Mouse (Mus musculus) testis, adult 2 months (tissue): Measurements from ENCODE around the gene Gm9913.

Experiments
- CTCF ChIP-seq: fragments of 200-500 bp; IDR thresholded peaks from 2 replicates; pipeline ENCODE4 v1.5.1; 2012; ENCODE audit warnings: low read depth, mild to moderate bottlenecking, inconsistent platforms, low read length, moderate library complexity; ENCODE audit not compliant: control insufficient read depth, insufficient read depth, insufficient replicate concordance
- POLR2A ChIP-seq: fragments of 200-500 bp; IDR thresholded peaks from 2 replicates; pipeline ENCODE4 v1.6.1; 2012; ENCODE audit warnings: low read depth, mild to moderate bottlenecking, inconsistent platforms, low read length, moderate library complexity; ENCODE audit not compliant: control insufficient read depth

- no peak for TF ChIP-seq POLR2A
- no peak for TF ChIP-seq CTCF
Observed at GRCm38 (mm10) chr2:125501526-125501925, 3.4 kb upstream of the Gm9913 start.
